Mouse (Mus musculus): ENCODE results near the gene Epm2aip1.
A peak's percentile ranks its signal among the peaks of the same experiment; 100 is the strongest.

- 0 out of 2 replicates have a peak, but pooled peaks have one; percentile 5 for TF ChIP-seq POLR2A (IDR thresholded peaks at IDR 0.05; ENCODE audit: borderline replicate concordance, extremely low read depth, low read depth, low read length)
- no peak for TF ChIP-seq CTCF (IDR thresholded peaks at IDR 0.05; ENCODE audit: insufficient read depth, low read length)
Observed at GRCm38 (mm10) chr9:111272356-111272755, 627 bp downstream of the Epm2aip1 start.

Measured in lung, adult 2 months (tissue).